Mouse (Mus musculus) bone marrow, adult 2 months (tissue): Measurements from ENCODE around the gene Plekha4.

Experiments used
- CTCF ChIP-seq: fragments of 200-500 bp; IDR thresholded peaks from 2 replicates; pipeline ENCODE4 v1.5.1; 2011; ENCODE audit warnings: low read length, control low read depth; ENCODE audit not compliant: control insufficient read depth, insufficient read depth
- POLR2A ChIP-seq: fragments of 200-500 bp; IDR thresholded peaks from 2 replicates; pipeline ENCODE4 v1.6.1; 2011; ENCODE audit warnings: low read depth, mild to moderate bottlenecking, control low read depth, low read length, borderline replicate concordance; ENCODE audit not compliant: control insufficient read depth

GRCm38 (mm10) chr7:45486761-45487415 lies 39.2 kb upstream of the Plekha4 start, which contains the start of gene Gm45808:
- TF ChIP-seq CTCF (no peak), POLR2A (no peak)
